Mouse (Mus musculus): ENCODE data around the gene Klf1. TPM values are rescaled to one million over a fixed set of nuclear protein-coding genes. Genes with fewer than 3 reads are reported as not detected.

The Klf1 gene
- 0.77 and 1.8 TPM in 2 replicates for polyA plus RNA-seq (2014; fragmentation: Nextera tagmentation; extraction: Ambion mirVana)

DNA sequence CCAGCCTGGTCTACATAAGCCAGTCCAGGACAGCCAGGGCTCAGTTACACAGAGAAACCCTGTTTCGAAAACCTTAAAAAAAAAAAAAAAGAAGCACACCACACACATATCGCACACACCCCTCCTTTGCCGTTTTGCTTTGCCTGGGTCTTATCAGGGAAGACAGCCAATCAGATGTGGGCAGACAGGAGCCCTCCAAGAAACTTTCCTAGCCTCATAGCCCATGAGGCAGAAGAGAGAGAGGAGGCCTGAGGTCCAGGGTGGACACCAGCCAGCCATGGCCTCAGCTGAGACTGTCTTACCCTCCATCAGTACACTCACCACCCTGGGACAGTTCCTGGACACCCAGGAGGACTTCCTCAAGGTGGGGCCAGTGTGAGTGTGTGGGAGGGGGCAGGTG is at the start of gene Klf1:
Gene Klf1, plus strand, starts transcription at position 177 of the 400 bp plus-strand sequence.
- peak within 1 kb of the TSS; percentile 62 for H3K4me3 ChIP-seq (ENCODE audit: low read depth, low read length)
- no peak for DNase-seq (ENCODE audit: low spot score)
- 67% methylated on average over 3 of the region's 3 CpGs for WGBS

DNA sequence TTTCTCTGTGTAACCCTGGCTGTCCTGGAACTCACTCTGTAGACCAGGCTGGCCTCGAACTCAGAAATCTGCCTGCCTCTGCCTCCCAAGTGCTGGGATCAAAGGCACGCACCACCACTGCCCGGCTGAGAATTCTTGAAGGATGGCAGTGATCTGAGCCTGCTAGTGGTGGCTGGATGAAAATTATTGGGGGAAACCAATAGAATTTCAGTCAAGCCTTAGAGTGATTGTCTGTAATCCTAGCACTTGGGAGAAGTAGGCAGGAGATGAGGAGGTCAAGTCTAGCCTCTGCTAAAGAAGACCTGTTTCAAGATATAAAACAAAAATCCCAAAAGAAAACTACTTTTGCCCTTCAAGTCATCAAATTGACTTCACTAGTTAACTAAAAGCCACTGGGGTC is 45.3 kb upstream of the Klf1 start:
- H3K27ac ChIP-seq (ENCODE audit: low read depth), result no peak overlapping the region
- ATAC-seq (replicated peaks; ENCODE audit: low FRiP score, low TSS enrichment, low read depth), result peak; percentile 33; the same call in 1 of the 2 replicates
- H3K4me2 ChIP-seq (ENCODE audit: low read length), result no peak overlapping the region
- H3K4me3 ChIP-seq (ENCODE audit: low read depth, low read length), result peak overlapping the region; percentile 99; the same call in 1 of the 2 replicates
- DNase-seq (ENCODE audit: low spot score), result no peak
- H3K4me1 ChIP-seq (replicated peaks; ENCODE audit: control insufficient read depth, insufficient read depth, low read length), result peaks cover 10% of the 10 kb centered on the region
- 89% methylated on average over 3 of the region's 3 CpGs for WGBS
- no peaks in the 10 kb centered on the region for H3K9me3 ChIP-seq (ENCODE audit: control insufficient read depth, low read length)
- H3K9ac ChIP-seq (ENCODE audit: low read length), result no peak overlapping the region
- no peaks in the 10 kb centered on the region for H3K27me3 ChIP-seq (replicated peaks; ENCODE audit: control insufficient read depth, insufficient read depth, low read length)
- peaks cover 24% of the 10 kb centered on the region for H3K36me3 ChIP-seq (ENCODE audit: control insufficient read depth, insufficient read depth, low read length)

More for the DNA sequence above, at the start of gene Klf1:
- ATAC-seq (replicated peaks; ENCODE audit: low FRiP score, low TSS enrichment, low read depth), result no peak
- Histone ChIP-seq H3K36me3 (ENCODE audit: control insufficient read depth, insufficient read depth, low read length) (no peaks in the 10 kb centered on the region), H3K27ac (ENCODE audit: low read depth) (peak within 1 kb of the TSS; percentile 73), H3K27me3 (replicated peaks; ENCODE audit: control insufficient read depth, insufficient read depth, low read length) (no peaks in the 10 kb centered on the region), H3K9ac (ENCODE audit: low read length) (peak within 1 kb of the TSS; percentile 81), H3K4me2 (ENCODE audit: low read length) (peak within 1 kb of the TSS; percentile 99), H3K4me1 (replicated peaks; ENCODE audit: control insufficient read depth, insufficient read depth, low read length) (0 out of 2 replicates have a peak, but pooled peaks cover 4% of the 10 kb centered on the region), H3K9me3 (ENCODE audit: control insufficient read depth, low read length) (no peaks in the 10 kb centered on the region)

GRCm38 (mm10) chr8:84856864-84857441 is 44.8 kb upstream of the Klf1 start, which contains the start of gene Farsa:
Farsa (plus strand) TSS chr8:84856989.
- H3K27me3 ChIP-seq (replicated peaks; ENCODE audit: control insufficient read depth, insufficient read depth, low read length), result no peaks in the 10 kb centered on the region
- peak within 1 kb of the TSS; percentile 99 for H3K4me3 ChIP-seq (ENCODE audit: low read depth, low read length)
- peak; percentile 89 for ATAC-seq (replicated peaks; ENCODE audit: low FRiP score, low TSS enrichment, low read depth)
- peak within 1 kb of the TSS; percentile 77 for H3K27ac ChIP-seq (ENCODE audit: low read depth)
- H3K4me2 ChIP-seq (ENCODE audit: low read length), result peak within 1 kb of the TSS; percentile 84
- peak; percentile 93 for DNase-seq (ENCODE audit: low spot score)
- H3K4me1 ChIP-seq (replicated peaks; ENCODE audit: control insufficient read depth, insufficient read depth, low read length), result peaks cover 10% of the 10 kb centered on the region
- H3K36me3 ChIP-seq (ENCODE audit: control insufficient read depth, insufficient read depth, low read length), result peaks cover 29% of the 10 kb centered on the region
- peak within 1 kb of the TSS; percentile 89 for H3K9ac ChIP-seq (ENCODE audit: low read length)
- no peaks in the 10 kb centered on the region for H3K9me3 ChIP-seq (ENCODE audit: control insufficient read depth, low read length)
- under 1% methylated on average over 39 of the region's 39 CpGs for whole genome bisulfite sequencing

GRCm38 (mm10) chr8:84871376-84872308 is 30.1 kb upstream of the Klf1 start, which contains the start of gene Syce2:
Syce2 (plus strand) TSS chr8:84872111.
- H3K9me3 ChIP-seq (ENCODE audit: control insufficient read depth, low read length), result no peaks in the 10 kb centered on the region
- peak within 1 kb of the TSS; percentile 84 for H3K4me2 ChIP-seq (ENCODE audit: low read length)
- no peak within 1 kb of the TSS for H3K27ac ChIP-seq (ENCODE audit: low read depth)
- peak within 1 kb of the TSS; percentile 43 for H3K4me3 ChIP-seq (ENCODE audit: low read depth, low read length)
- H3K27me3 ChIP-seq (replicated peaks; ENCODE audit: control insufficient read depth, insufficient read depth, low read length), result no peaks in the 10 kb centered on the region
- H3K9ac ChIP-seq (ENCODE audit: low read length), result peak within 1 kb of the TSS; percentile 46
- peaks cover 13% of the 10 kb centered on the region for H3K4me1 ChIP-seq (replicated peaks; ENCODE audit: control insufficient read depth, insufficient read depth, low read length)
- DNase-seq (ENCODE audit: low spot score) (peak; percentile 92), ATAC-seq (replicated peaks; ENCODE audit: low FRiP score, low TSS enrichment, low read depth) (peak; percentile 69)
- 16% methylated on average over 36 of the region's 46 CpGs for WGBS
- H3K36me3 ChIP-seq (ENCODE audit: control insufficient read depth, insufficient read depth, low read length), result peaks cover 26% of the 10 kb centered on the region

- peak; percentile 69 for ATAC-seq (replicated peaks; ENCODE audit: low FRiP score, low TSS enrichment, low read depth)
- H3K9me3 ChIP-seq (ENCODE audit: control insufficient read depth, low read length), result no peaks in the 10 kb centered on the region
These were observed 29.3 kb upstream of the Klf1 start for GRCm38 (mm10) chr8:84872309-84872965.

GRCm38 (mm10) chr8:84873016-84873415 is 28.7 kb upstream of the Klf1 start:
- peak overlapping the region; percentile 84 for H3K4me2 ChIP-seq (ENCODE audit: low read length)
- H3K36me3 ChIP-seq (ENCODE audit: control insufficient read depth, insufficient read depth, low read length), result peaks cover 12% of the 10 kb centered on the region
- no peaks in the 10 kb centered on the region for H3K27me3 ChIP-seq (replicated peaks; ENCODE audit: control insufficient read depth, insufficient read depth, low read length)
- no peaks in the 10 kb centered on the region for H3K9me3 ChIP-seq (ENCODE audit: control insufficient read depth, low read length)
- H3K9ac ChIP-seq (ENCODE audit: low read length), result no peak overlapping the region
- peak overlapping the region; percentile 43 for H3K4me3 ChIP-seq (ENCODE audit: low read depth, low read length)
- H3K27ac ChIP-seq (ENCODE audit: low read depth), result no peak overlapping the region
- H3K4me1 ChIP-seq (replicated peaks; ENCODE audit: control insufficient read depth, insufficient read depth, low read length), result peaks cover 13% of the 10 kb centered on the region
- no peak for ATAC-seq (replicated peaks; ENCODE audit: low FRiP score, low TSS enrichment, low read depth)
- WGBS, result 55% methylated on average over 4 of the region's 4 CpGs
- DNase-seq (ENCODE audit: low spot score), result no peak

More at GRCm38 (mm10) chr8:84872309-84872965, 29.3 kb upstream of the Klf1 start:
- WGBS, result 2% methylated on average over 52 of the region's 54 CpGs
- Histone ChIP-seq H3K4me3 (ENCODE audit: low read depth, low read length) (peak overlapping the region; percentile 43), H3K9ac (ENCODE audit: low read length) (peak overlapping the region; percentile 46), H3K36me3 (ENCODE audit: control insufficient read depth, insufficient read depth, low read length) (peaks cover 18% of the 10 kb centered on the region), H3K4me1 (replicated peaks; ENCODE audit: control insufficient read depth, insufficient read depth, low read length) (peaks cover 13% of the 10 kb centered on the region), H3K4me2 (ENCODE audit: low read length) (peak overlapping the region; percentile 84), H3K27me3 (replicated peaks; ENCODE audit: control insufficient read depth, insufficient read depth, low read length) (no peaks in the 10 kb centered on the region), H3K27ac (ENCODE audit: low read depth) (no peak overlapping the region)
- DNase-seq (ENCODE audit: low spot score), result peak; percentile 77

DNA sequence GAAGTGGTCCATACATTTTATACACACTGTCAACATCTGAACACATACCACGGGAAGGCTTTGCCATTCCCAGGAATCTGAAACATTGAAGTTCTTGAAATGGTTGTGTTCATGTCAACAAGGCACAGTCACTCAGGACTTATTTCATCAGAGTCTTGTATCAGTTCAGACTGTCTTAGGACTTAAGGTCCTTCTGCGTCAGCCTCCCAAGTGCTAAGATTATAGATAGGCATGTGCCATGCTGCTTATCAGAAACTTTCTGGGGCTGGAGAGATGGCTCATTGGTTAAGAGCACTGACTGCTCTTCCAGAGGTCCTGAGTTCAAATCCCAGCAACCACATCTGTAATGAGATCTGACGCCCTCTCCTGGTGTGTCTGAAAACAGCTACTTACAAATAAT is 27.4 kb upstream of the Klf1 start:
- Histone ChIP-seq H3K4me3 (ENCODE audit: low read depth, low read length) (no peak overlapping the region), H3K4me2 (ENCODE audit: low read length) (no peak overlapping the region), H3K36me3 (ENCODE audit: control insufficient read depth, insufficient read depth, low read length) (no peaks in the 10 kb centered on the region), H3K27ac (ENCODE audit: low read depth) (no peak overlapping the region), H3K9me3 (ENCODE audit: control insufficient read depth, low read length) (no peaks in the 10 kb centered on the region), H3K4me1 (replicated peaks; ENCODE audit: control insufficient read depth, insufficient read depth, low read length) (peaks cover 13% of the 10 kb centered on the region), H3K27me3 (replicated peaks; ENCODE audit: control insufficient read depth, insufficient read depth, low read length) (no peaks in the 10 kb centered on the region), H3K9ac (ENCODE audit: low read length) (no peak overlapping the region)
- ATAC-seq (replicated peaks; ENCODE audit: low FRiP score, low TSS enrichment, low read depth) (no peak), DNase-seq (ENCODE audit: low spot score) (no peak)
- WGBS, result 87% methylated on average over 3 of the region's 3 CpGs

DNA sequence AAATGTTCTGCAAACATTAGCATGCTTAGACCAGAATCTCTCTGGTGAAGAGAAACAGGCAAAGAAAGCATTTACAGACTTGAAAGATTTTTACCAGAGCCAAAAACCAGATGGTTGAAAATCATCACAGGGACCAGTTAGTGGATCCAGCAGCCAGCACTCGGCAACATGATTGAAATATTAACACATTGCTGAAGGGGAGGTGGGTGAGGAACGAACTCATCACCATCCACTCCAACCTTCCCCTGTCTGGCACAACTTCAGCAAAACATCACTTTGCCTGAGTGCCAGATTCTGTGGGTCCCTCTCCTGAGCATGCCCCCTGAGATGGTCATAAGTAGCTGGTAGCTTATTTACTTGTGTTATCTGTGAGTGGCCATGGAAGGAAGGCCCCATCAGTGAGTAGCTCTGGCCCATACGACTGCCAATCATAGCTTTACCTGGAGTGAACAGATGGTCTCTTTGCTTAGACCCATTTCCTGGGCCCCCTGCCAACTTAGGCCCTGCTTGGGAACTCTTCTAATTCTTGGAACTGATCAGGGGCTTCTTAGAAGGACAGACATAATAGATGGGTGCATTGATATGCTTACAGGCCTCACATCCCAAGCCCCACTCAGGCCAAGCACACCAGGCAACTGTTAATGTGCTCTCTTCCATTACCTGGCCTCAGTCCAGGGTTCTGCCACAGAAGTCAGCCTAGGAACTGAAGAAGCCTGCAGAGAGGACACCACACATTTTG is 24.3 kb upstream of the Klf1 start:
- Histone ChIP-seq H3K4me1 (replicated peaks; ENCODE audit: control insufficient read depth, insufficient read depth, low read length) (peaks cover 6% of the 10 kb centered on the region), H3K9me3 (ENCODE audit: control insufficient read depth, low read length) (no peaks in the 10 kb centered on the region), H3K27me3 (replicated peaks; ENCODE audit: control insufficient read depth, insufficient read depth, low read length) (no peaks in the 10 kb centered on the region), H3K36me3 (ENCODE audit: control insufficient read depth, insufficient read depth, low read length) (no peaks in the 10 kb centered on the region), H3K4me2 (ENCODE audit: low read length) (no peak overlapping the region), H3K27ac (ENCODE audit: low read depth) (no peak overlapping the region), H3K4me3 (ENCODE audit: low read depth, low read length) (no peak overlapping the region), H3K9ac (ENCODE audit: low read length) (no peak overlapping the region)
- WGBS, result 82% methylated on average over 3 of the region's 3 CpGs
- ATAC-seq (replicated peaks; ENCODE audit: low FRiP score, low TSS enrichment, low read depth), result no peak
- DNase-seq (ENCODE audit: low spot score), result no peak

Measured in intestine, embryonic 14.5 days (tissue).